Mouse (Mus musculus) bone marrow, adult 2 months (tissue): Measurements from ENCODE around the gene Txlna. TPM values are rescaled to one million over a fixed set of nuclear protein-coding genes. Genes with fewer than 3 reads are reported as not detected.

ENCODE experiments used
- H3K27ac ChIP-seq: fragments of 200-500 bp; 2 replicates; pipeline ENCODE4 v1.5.1; 2012; ENCODE audit warnings: low read depth, mild to moderate bottlenecking, control low read depth, inconsistent platforms, low read length; ENCODE audit not compliant: control insufficient read depth, poor library complexity, insufficient read depth
- H3K4me1 ChIP-seq: fragments of 200-500 bp; 2 replicates; pipeline ENCODE4 v1.6.1; 2011; ENCODE audit warnings: low read length; ENCODE audit not compliant: control insufficient read depth, insufficient read depth
- H3K4me3 ChIP-seq: fragments of 200-500 bp; replicated peaks from 2 replicates; pipeline ENCODE3; 2011; ENCODE audit warnings: mild to moderate bottlenecking, low read depth, low read length, control low read depth; ENCODE audit not compliant: control insufficient read depth
- CTCF ChIP-seq: fragments of 200-500 bp; IDR thresholded peaks from 2 replicates; pipeline ENCODE4 v1.5.1; 2011; ENCODE audit warnings: low read length, control low read depth; ENCODE audit not compliant: control insufficient read depth, insufficient read depth
- POLR2A ChIP-seq: fragments of 200-500 bp; IDR thresholded peaks from 2 replicates; pipeline ENCODE4 v1.6.1; 2011; ENCODE audit warnings: low read depth, mild to moderate bottlenecking, control low read depth, low read length, borderline replicate concordance; ENCODE audit not compliant: control insufficient read depth
- WGBS: fragments of 180-500 bp; shearing (Covaris S2); methylation state at CpG from one replicate; pipeline ENCODE4 v1.1.7; 2018; 5-methylcytosine and 5-hydroxymethylcytosine counted together
- polyA plus RNA-seq: library from polyadenylated mRNA; stranded (reverse); fragments of >200 nt; gene quantifications from 2 replicates; pipeline ENCODE4 v1.2.4, GENCODE M21; 2011; ENCODE audit warnings: low replicate concordance; ENCODE audit not compliant: missing spikeins, insufficient read depth, insufficient read length

The Txlna gene
- polyA plus RNA-seq, 1 experiment: 43.7 TPM

GRCm38 (mm10) chr4:129622120-129622802, 18.6 kb downstream of the Txlna start:
- TF ChIP-seq POLR2A (no peak), CTCF (no peak)
- no peak overlapping the region for H3K4me3 ChIP-seq
- no peak overlapping the region for H3K27ac ChIP-seq
- H3K4me1 ChIP-seq: peaks cover 5% of the 10 kb centered on the region; the same call in 1 of the 2 replicates
- 81% methylated on average over 11 of the region's 11 CpGs for WGBS

GRCm38 (mm10) chr4:129621283-129621841, 19.5 kb downstream of the Txlna start:
- H3K4me3 ChIP-seq: no peak overlapping the region
- H3K27ac ChIP-seq: no peak overlapping the region
- no peak for TF ChIP-seq CTCF
- TF ChIP-seq POLR2A: no peak
- H3K4me1 ChIP-seq: peaks cover 5% of the 10 kb centered on the region; the same call in 1 of the 2 replicates
- 79% methylated on average over 8 of the region's 8 CpGs for WGBS

GRCm38 (mm10) chr4:129620419-129621282, 20.2 kb downstream of the Txlna start:
- 83% methylated on average over 11 of the region's 11 CpGs for WGBS
- H3K4me3 ChIP-seq: no peak overlapping the region
- TF ChIP-seq POLR2A: no peak
- TF ChIP-seq CTCF: no peak
- no peak overlapping the region for H3K27ac ChIP-seq
- peaks cover 5% of the 10 kb centered on the region; the same call in 1 of the 2 replicates for H3K4me1 ChIP-seq

- Histone ChIP-seq H3K4me1 (peaks cover 5% of the 10 kb centered on the region; the same call in 1 of the 2 replicates), H3K27ac (peak within 1 kb of the TSS; percentile 73), H3K4me3 (peak within 1 kb of the TSS; percentile 78)
- TF ChIP-seq CTCF: peak; percentile 4; the same call in 1 of the 2 replicates
- peak; percentile 96; the same call in 1 of the 2 replicates for TF ChIP-seq POLR2A
- 3% methylated on average over 44 of the region's 44 CpGs for WGBS
Observed at GRCm38 (mm10) chr4:129618786-129619691, 21.8 kb downstream of the Txlna start, which contains the start of gene Iqcc. TSS of gene Iqcc (minus strand) at chr4:129619099.

- H3K4me3 ChIP-seq: no peak overlapping the region
- no peak overlapping the region for H3K27ac ChIP-seq
- TF ChIP-seq POLR2A (no peak), CTCF (no peak)
- H3K4me1 ChIP-seq: peaks cover 5% of the 10 kb centered on the region; the same call in 1 of the 2 replicates
- 92% methylated on average over 5 of the region's 5 CpGs for WGBS
Observed at GRCm38 (mm10) chr4:129618031-129618430, 22.8 kb downstream of the Txlna start.

- TF ChIP-seq CTCF (no peak), POLR2A (no peak)
- no peak overlapping the region for H3K4me3 ChIP-seq
- WGBS: 90% methylated on average over 7 of the region's 7 CpGs
Observed at GRCm38 (mm10) chr4:129617121-129617641, 23.7 kb downstream of the Txlna start.

GRCm38 (mm10) chr4:129616631-129617030, 24.2 kb downstream of the Txlna start:
- no peak overlapping the region for H3K27ac ChIP-seq
- peaks cover 1% of the 10 kb centered on the region; the same call in 1 of the 2 replicates for H3K4me1 ChIP-seq
- no peak overlapping the region for H3K4me3 ChIP-seq
- TF ChIP-seq CTCF (no peak), POLR2A (no peak)
- WGBS: 95% methylated on average over 3 of the region's 3 CpGs

More at GRCm38 (mm10) chr4:129617121-129617641, 23.7 kb downstream of the Txlna start:
- no peak overlapping the region for H3K27ac ChIP-seq
- peaks cover 1% of the 10 kb centered on the region; the same call in 1 of the 2 replicates for H3K4me1 ChIP-seq
